Mouse (Mus musculus): ENCODE measurements around the gene Reep6. TPM values are rescaled to one million over a fixed set of nuclear protein-coding genes. Genes with fewer than 3 reads are reported as not detected.

The Reep6 gene
- polyA plus RNA-seq (2014; fragmentation: Nextera tagmentation; extraction: Ambion mirVana) = 5.3 and 7.3 TPM in 2 replicates

- peaks cover 14% of the 10 kb centered on the region for H3K4me1 ChIP-seq (ENCODE audit: control insufficient read depth, insufficient read depth, low read length)
- ATAC-seq (ENCODE audit: low FRiP score, low TSS enrichment) (peak; percentile 95), DNase-seq (peak; percentile 96)
- H3K9me3 ChIP-seq (ENCODE audit: control insufficient read depth, low read length) = no peaks in the 10 kb centered on the region
- H3K9ac ChIP-seq (replicated peaks; ENCODE audit: low read length) = peak within 1 kb of the TSS; percentile 47; the same call in 1 of the 2 replicates
- H3K27ac ChIP-seq (replicated peaks; ENCODE audit: low read depth, low read length) = no peak within 1 kb of the TSS
- peak within 1 kb of the TSS; percentile 44 for H3K4me3 ChIP-seq (replicated peaks; ENCODE audit: low read depth, low read length)
- WGBS = 4% methylated on average over 35 of the region's 36 CpGs
- H3K27me3 ChIP-seq (ENCODE audit: control insufficient read depth, insufficient read depth, low read length) = 0 out of 2 replicates have a peak, but pooled peaks cover 3% of the 10 kb centered on the region
- H3K36me3 ChIP-seq (ENCODE audit: control insufficient read depth, insufficient read depth, low read length) = no peaks in the 10 kb centered on the region
- peak within 1 kb of the TSS; percentile 87 for H3K4me2 ChIP-seq (ENCODE audit: low read length)
Measured at GRCm38 (mm10) chr10:80329273-80330081, at the start of gene Reep6, which contains the start of gene Pcsk4. Gene Reep6, plus strand, starts transcription at chr10:80329953. Gene Pcsk4, minus strand, starts transcription at chr10:80329498.

GRCm38 (mm10) chr10:80281304-80281703, 48.4 kb upstream of the Reep6 start:
- Histone ChIP-seq H3K9ac (replicated peaks; ENCODE audit: low read length) (no peak overlapping the region; the same call in 1 of the 2 replicates), H3K27me3 (ENCODE audit: control insufficient read depth, insufficient read depth, low read length) (no peaks in the 10 kb centered on the region), H3K9me3 (ENCODE audit: control insufficient read depth, low read length) (no peaks in the 10 kb centered on the region), H3K4me2 (ENCODE audit: low read length) (no peak overlapping the region), H3K4me1 (ENCODE audit: control insufficient read depth, insufficient read depth, low read length) (no peaks in the 10 kb centered on the region), H3K27ac (replicated peaks; ENCODE audit: low read depth, low read length) (no peak overlapping the region), H3K4me3 (replicated peaks; ENCODE audit: low read depth, low read length) (no peak overlapping the region), H3K36me3 (ENCODE audit: control insufficient read depth, insufficient read depth, low read length) (peaks cover 96% of the 10 kb centered on the region)
- 80% methylated on average over 7 of the region's 7 CpGs for WGBS
- no peak for DNase-seq
- ATAC-seq (ENCODE audit: low FRiP score, low TSS enrichment) = no peak

GRCm38 (mm10) chr10:80281921-80282371, 47.8 kb upstream of the Reep6 start:
- H3K27me3 ChIP-seq (ENCODE audit: control insufficient read depth, insufficient read depth, low read length) = no peaks in the 10 kb centered on the region
- no peak overlapping the region for H3K27ac ChIP-seq (replicated peaks; ENCODE audit: low read depth, low read length)
- H3K9me3 ChIP-seq (ENCODE audit: control insufficient read depth, low read length) = no peaks in the 10 kb centered on the region
- H3K4me2 ChIP-seq (ENCODE audit: low read length) = no peak overlapping the region
- WGBS = 57% methylated on average over 8 of the region's 8 CpGs
- H3K9ac ChIP-seq (replicated peaks; ENCODE audit: low read length) = no peak overlapping the region; the same call in 1 of the 2 replicates
- no peaks in the 10 kb centered on the region for H3K4me1 ChIP-seq (ENCODE audit: control insufficient read depth, insufficient read depth, low read length)
- ATAC-seq (ENCODE audit: low FRiP score, low TSS enrichment) (peak; percentile 13; the same call in 1 of the 2 replicates), DNase-seq (peak; percentile 39)
- H3K36me3 ChIP-seq (ENCODE audit: control insufficient read depth, insufficient read depth, low read length) = peaks cover 96% of the 10 kb centered on the region
- H3K4me3 ChIP-seq (replicated peaks; ENCODE audit: low read depth, low read length) = no peak overlapping the region

GRCm38 (mm10) chr10:80282481-80283441, 47.0 kb upstream of the Reep6 start:
- WGBS = 90% methylated on average over 20 of the region's 20 CpGs
- H3K9me3 ChIP-seq (ENCODE audit: control insufficient read depth, low read length) = no peaks in the 10 kb centered on the region
- H3K4me2 ChIP-seq (ENCODE audit: low read length) = no peak overlapping the region
- no peak overlapping the region; the same call in 1 of the 2 replicates for H3K9ac ChIP-seq (replicated peaks; ENCODE audit: low read length)
- H3K4me3 ChIP-seq (replicated peaks; ENCODE audit: low read depth, low read length) = no peak overlapping the region
- peaks cover 96% of the 10 kb centered on the region for H3K36me3 ChIP-seq (ENCODE audit: control insufficient read depth, insufficient read depth, low read length)
- no peaks in the 10 kb centered on the region for H3K4me1 ChIP-seq (ENCODE audit: control insufficient read depth, insufficient read depth, low read length)
- no peaks in the 10 kb centered on the region for H3K27me3 ChIP-seq (ENCODE audit: control insufficient read depth, insufficient read depth, low read length)
- ATAC-seq (ENCODE audit: low FRiP score, low TSS enrichment) (no peak), DNase-seq (no peak)
- no peak overlapping the region for H3K27ac ChIP-seq (replicated peaks; ENCODE audit: low read depth, low read length)

- Histone ChIP-seq H3K27me3 (ENCODE audit: control insufficient read depth, insufficient read depth, low read length) (no peaks in the 10 kb centered on the region), H3K9ac (replicated peaks; ENCODE audit: low read length) (no peak overlapping the region), H3K4me3 (replicated peaks; ENCODE audit: low read depth, low read length) (no peak overlapping the region), H3K4me2 (ENCODE audit: low read length) (no peak overlapping the region), H3K9me3 (ENCODE audit: control insufficient read depth, low read length) (no peaks in the 10 kb centered on the region), H3K4me1 (ENCODE audit: control insufficient read depth, insufficient read depth, low read length) (no peaks in the 10 kb centered on the region), H3K27ac (replicated peaks; ENCODE audit: low read depth, low read length) (no peak overlapping the region), H3K36me3 (ENCODE audit: control insufficient read depth, insufficient read depth, low read length) (peaks cover 84% of the 10 kb centered on the region)
- DNase-seq = no peak
- ATAC-seq (ENCODE audit: low FRiP score, low TSS enrichment) = no peak
- WGBS = 74% methylated on average over 15 of the region's 15 CpGs
Measured at GRCm38 (mm10) chr10:80285222-80286070, 44.3 kb upstream of the Reep6 start.

GRCm38 (mm10) chr10:80288097-80288496, 41.7 kb upstream of the Reep6 start:
- Histone ChIP-seq H3K27ac (replicated peaks; ENCODE audit: low read depth, low read length) (no peak overlapping the region), H3K4me2 (ENCODE audit: low read length) (no peak overlapping the region), H3K9me3 (ENCODE audit: control insufficient read depth, low read length) (no peaks in the 10 kb centered on the region), H3K4me1 (ENCODE audit: control insufficient read depth, insufficient read depth, low read length) (peaks cover 4% of the 10 kb centered on the region), H3K4me3 (replicated peaks; ENCODE audit: low read depth, low read length) (no peak overlapping the region), H3K9ac (replicated peaks; ENCODE audit: low read length) (no peak overlapping the region), H3K36me3 (ENCODE audit: control insufficient read depth, insufficient read depth, low read length) (peaks cover 59% of the 10 kb centered on the region), H3K27me3 (ENCODE audit: control insufficient read depth, insufficient read depth, low read length) (no peaks in the 10 kb centered on the region)
- 96% methylated on average over 12 of the region's 12 CpGs for WGBS
- DNase-seq (no peak), ATAC-seq (ENCODE audit: low FRiP score, low TSS enrichment) (no peak)

- no peak overlapping the region for H3K27ac ChIP-seq (replicated peaks; ENCODE audit: low read depth, low read length)
- 65% methylated on average over 8 of the region's 8 CpGs for WGBS
- no peak overlapping the region for H3K9ac ChIP-seq (replicated peaks; ENCODE audit: low read length)
- no peak for DNase-seq
- ATAC-seq (ENCODE audit: low FRiP score, low TSS enrichment) = no peak
- H3K4me1 ChIP-seq (ENCODE audit: control insufficient read depth, insufficient read depth, low read length) = peaks cover 10% of the 10 kb centered on the region
- no peaks in the 10 kb centered on the region for H3K27me3 ChIP-seq (ENCODE audit: control insufficient read depth, insufficient read depth, low read length)
- no peak overlapping the region for H3K4me3 ChIP-seq (replicated peaks; ENCODE audit: low read depth, low read length)
- H3K4me2 ChIP-seq (ENCODE audit: low read length) = no peak overlapping the region
- peaks cover 59% of the 10 kb centered on the region for H3K36me3 ChIP-seq (ENCODE audit: control insufficient read depth, insufficient read depth, low read length)
- no peaks in the 10 kb centered on the region for H3K9me3 ChIP-seq (ENCODE audit: control insufficient read depth, low read length)
Measured at GRCm38 (mm10) chr10:80288657-80289056, 41.1 kb upstream of the Reep6 start.

All from midbrain, embryonic 14.5 days (tissue).